Mouse (Mus musculus): ENCODE data around the gene Fra10ac1. TPM values are rescaled to one million over a fixed set of nuclear protein-coding genes. Genes with fewer than 3 reads are reported as not detected.

The Fra10ac1 gene
- polyA plus RNA-seq, 1 experiment = 7.1 TPM

- Histone ChIP-seq H3K27me3 (ENCODE audit: control insufficient read depth, insufficient read depth, low read length) (no peaks in the 10 kb centered on the region), H3K36me3 (ENCODE audit: control insufficient read depth, insufficient read depth, low read length) (no peaks in the 10 kb centered on the region), H3K4me1 (ENCODE audit: control insufficient read depth, insufficient read depth, low read length) (no peaks in the 10 kb centered on the region), H3K4me3 (ENCODE audit: control insufficient read depth, low read depth, low read length) (no peak overlapping the region), H3K27ac (ENCODE audit: control insufficient read depth, insufficient read depth, low read depth, low read length) (no peak overlapping the region)
- TF ChIP-seq POLR2A (IDR thresholded peaks at IDR 0.05; ENCODE audit: control insufficient read depth, low read depth, low read length) = no peak
- TF ChIP-seq CTCF (IDR thresholded peaks at IDR 0.05; ENCODE audit: control insufficient read depth, insufficient read depth, insufficient replicate concordance, low read depth, low read length) = no peak
Measured at GRCm38 (mm10) chr19:38161648-38162354, 62.2 kb downstream of the Fra10ac1 start.

GRCm38 (mm10) chr19:38156243-38156642, 67.7 kb downstream of the Fra10ac1 start:
- Histone ChIP-seq H3K27ac (ENCODE audit: control insufficient read depth, insufficient read depth, low read depth, low read length) (no peak overlapping the region), H3K36me3 (ENCODE audit: control insufficient read depth, insufficient read depth, low read length) (no peaks in the 10 kb centered on the region), H3K4me3 (ENCODE audit: control insufficient read depth, low read depth, low read length) (no peak overlapping the region), H3K4me1 (ENCODE audit: control insufficient read depth, insufficient read depth, low read length) (no peaks in the 10 kb centered on the region), H3K27me3 (ENCODE audit: control insufficient read depth, insufficient read depth, low read length) (no peaks in the 10 kb centered on the region)
- TF ChIP-seq POLR2A (IDR thresholded peaks at IDR 0.05; ENCODE audit: control insufficient read depth, low read depth, low read length) (no peak), CTCF (IDR thresholded peaks at IDR 0.05; ENCODE audit: control insufficient read depth, insufficient read depth, insufficient replicate concordance, low read depth, low read length) (no peak)

- Histone ChIP-seq H3K4me1 (ENCODE audit: control insufficient read depth, insufficient read depth, low read length) (no peaks in the 10 kb centered on the region), H3K4me3 (ENCODE audit: control insufficient read depth, low read depth, low read length) (no peak overlapping the region), H3K36me3 (ENCODE audit: control insufficient read depth, insufficient read depth, low read length) (no peaks in the 10 kb centered on the region), H3K27me3 (ENCODE audit: control insufficient read depth, insufficient read depth, low read length) (no peaks in the 10 kb centered on the region), H3K27ac (ENCODE audit: control insufficient read depth, insufficient read depth, low read depth, low read length) (no peak overlapping the region)
- TF ChIP-seq POLR2A (IDR thresholded peaks at IDR 0.05; ENCODE audit: control insufficient read depth, low read depth, low read length) = no peak
Measured at GRCm38 (mm10) chr19:38143540-38144271, 80.2 kb downstream of the Fra10ac1 start.

Other genes with a start within 250 kb of the Fra10ac1 start
- 1.7 and 3.6 TPM in 2 replicates for gene Myof, start 180.6 kb downstream of the Fra10ac1 start, polyA plus RNA-seq (2012; rRNA removed)
- gene Cep55, start 169.1 kb downstream of the Fra10ac1 start, polyA plus RNA-seq (2012; rRNA removed) = 9.6 and 11.6 TPM in 2 replicates
- gene Ffar4, start 127.1 kb downstream of the Fra10ac1 start, polyA plus RNA-seq (2012; rRNA removed) = 1.6 and 2.2 TPM in 2 replicates
- gene Rbp4, start 98.9 kb downstream of the Fra10ac1 start, polyA plus RNA-seq (2012; rRNA removed) = 10.4 and 13.4 TPM in 2 replicates
- gene Pde6c, start 91.4 kb downstream of the Fra10ac1 start, polyA plus RNA-seq (2012; rRNA removed) = 0.05 and 0.12 TPM in 2 replicates
- 0.08 and 0.10 TPM in 2 replicates for gene Lgi1, start 40.4 kb upstream of the Fra10ac1 start, polyA plus RNA-seq (2012; rRNA removed)
- gene Slc35g1, start 171.8 kb upstream of the Fra10ac1 start, polyA plus RNA-seq (2012; rRNA removed) = 1.6 and 1.8 TPM in 2 replicates